Mouse (Mus musculus): ENCODE data around the gene Marveld3.

Gene Marveld3

GRCm38 (mm10) chr8:109903909-109904469, 58.0 kb downstream of the Marveld3 start:
- DNase-seq (ENCODE audit: low read depth, low spot score) = no peak

GRCm38 (mm10) chr8:109902379-109902778, 59.6 kb downstream of the Marveld3 start:
- DNase-seq (ENCODE audit: low read depth, low spot score) = no peak
